15 mouse cellular contexts compared by ENCODE assay signal in genomic region chr15:62212283-62212910, GRCm38 (mm10).
DNase-seq lines count a peak whose midpoint lies in the region; ATAC-seq and TF ChIP-seq lines count a peak whose summit lies in the region.
"Had no signal": no experiment of that assay in that cellular context is flagged by ENCODE, and none has a peak within 500 bp of the region (broad histone marks: within the 10 kb centered on the region; RNA-seq: fewer than 3 reads in every experiment).

No protein-coding gene starts in this region.

- H3K9me3 ChIP-seq in heart, embryonic 10.5 days: no peaks in the 10 kb centered on the region
- H3K9me3 ChIP-seq in liver, embryonic 12.5 days (replicated peaks): no peaks in the 10 kb centered on the region
- no peaks in the 10 kb centered on the region for H3K9me3 ChIP-seq in liver, embryonic 11.5 days (ENCODE audit: control insufficient read depth, low read length)

- no peak for TF ChIP-seq CTCF in brain, embryonic 14.5 days (IDR thresholded peaks at IDR 0.05; ENCODE audit: borderline replicate concordance, extremely low read depth, insufficient read depth, insufficient read length)

- H3K4me3 ChIP-seq in heart, embryonic 10.5 days: no peak overlapping the region
- no peak overlapping the region for H3K4me3 ChIP-seq in liver, embryonic 12.5 days
- no peak overlapping the region for H3K4me3 ChIP-seq in liver, embryonic 11.5 days (ENCODE audit: low read depth, low read length)
- H3K4me3 ChIP-seq: erythroblast, embryonic 14.5 days; heart, adult 2 months; left cerebral cortex, adult 2 months had no signal

- DNase-seq in heart, adult 11 months: peak; percentile 93
- no peak for DNase-seq in heart, embryonic 10.5 days (ENCODE audit: low spot score)
- no peak for DNase-seq in liver, embryonic 11.5 days (ENCODE audit: low spot score)
- peak; percentile 33 for DNase-seq in brain, embryonic 14.5 days (ENCODE audit: low read depth)
- peak; percentile 67 for DNase-seq in thymus, postnatal 0 days (ENCODE audit: low spot score)
- DNase-seq in layer of hippocampus, postnatal 14 days (ENCODE audit: low spot score in 2 of 2): no peak
- DNase-seq: cerebellum, adult 9-11 months; lung, embryonic 14.5 days; retina, postnatal 1 day had no signal

- no peaks in the 10 kb centered on the region for H3K36me3 ChIP-seq in heart, embryonic 10.5 days
- 0 out of 2 replicates have a peak, but pooled peaks cover 15% of the 10 kb centered on the region for H3K36me3 ChIP-seq in liver, embryonic 12.5 days
- H3K36me3 ChIP-seq in liver, embryonic 11.5 days (ENCODE audit: control insufficient read depth, insufficient read depth, low read length): no peaks in the 10 kb centered on the region

- WGBS in heart, embryonic 10.5 days: 88% methylated on average over 5 of the region's 5 CpGs
- 80% methylated on average over 5 of the region's 5 CpGs for WGBS in liver, embryonic 12.5 days (ENCODE audit: insufficient replicate concordance)
- WGBS in liver, embryonic 11.5 days: 84% methylated on average over 5 of the region's 5 CpGs

- no peak for ATAC-seq in liver, embryonic 12.5 days
- ATAC-seq in liver, embryonic 11.5 days (replicated peaks; ENCODE audit: low FRiP score): no peak
- no peak for ATAC-seq in activated CD4-positive, CD25-positive, alpha-beta regulatory T cell, adult 4 months
- ATAC-seq: inflammation-experienced regulatory T-cells, adult 6 months had no signal

- H3K4me2 ChIP-seq in liver, embryonic 12.5 days: no peak overlapping the region
- H3K4me2 ChIP-seq in liver, embryonic 11.5 days: no peak overlapping the region
- H3K4me2 ChIP-seq: lung, embryonic 14.5 days had no signal

- no peak overlapping the region for H3K27ac ChIP-seq in heart, embryonic 10.5 days
- peak overlapping the region; percentile 54 for H3K27ac ChIP-seq in liver, embryonic 12.5 days
- no peak overlapping the region for H3K27ac ChIP-seq in liver, embryonic 11.5 days (ENCODE audit: low read depth, low read length)
- H3K27ac ChIP-seq: heart, adult 2 months; left cerebral cortex, adult 2 months had no signal

- H3K4me1 ChIP-seq in heart, embryonic 10.5 days: peaks cover 10% of the 10 kb centered on the region
- H3K4me1 ChIP-seq in liver, embryonic 12.5 days: peaks cover 72% of the 10 kb centered on the region
- H3K4me1 ChIP-seq in liver, embryonic 11.5 days (replicated peaks; ENCODE audit: control insufficient read depth, insufficient read depth, low read length): peaks cover 33% of the 10 kb centered on the region

- TF ChIP-seq POLR2A in brain, embryonic 14.5 days (IDR thresholded peaks at IDR 0.05; ENCODE audit: borderline replicate concordance, extremely low read depth, insufficient read depth, insufficient read length, poor library complexity, severe bottlenecking): no peak

- peaks cover 7% of the 10 kb centered on the region; the same call in 1 of the 2 replicates for H3K27me3 ChIP-seq in heart, embryonic 10.5 days (ENCODE audit: insufficient read depth, poor library complexity, severe bottlenecking)
- no peaks in the 10 kb centered on the region for H3K27me3 ChIP-seq in liver, embryonic 12.5 days (replicated peaks)
- no peaks in the 10 kb centered on the region for H3K27me3 ChIP-seq in liver, embryonic 11.5 days (replicated peaks; ENCODE audit: control insufficient read depth, insufficient read depth, low read length)

- no peak overlapping the region for H3K9ac ChIP-seq in liver, embryonic 12.5 days
- H3K9ac ChIP-seq in liver, embryonic 11.5 days (ENCODE audit: low read depth, low read length): no peak overlapping the region
- H3K9ac ChIP-seq: lung, embryonic 14.5 days had no signal

Comparison
In these comparisons a context has a peak if more than half of its experiments do, and no peak if none do; other contexts are left out.
1. DNase-seq: peak in heart, adult 11 months (single experiment), brain, embryonic 14.5 days (single experiment) and thymus, postnatal 0 days (single experiment); none in heart, embryonic 10.5 days (single experiment), liver, embryonic 11.5 days (single experiment) and layer of hippocampus, postnatal 14 days (0 of 2).